Mouse (Mus musculus) heart, embryonic 14.5 days (tissue): ENCODE data around the gene Asgr1. TPM values are rescaled to one million over a fixed set of nuclear protein-coding genes. Genes with fewer than 3 reads are reported as not detected.

Experiments used
- ATAC-seq: fragments of 200-750 bp; cut with Nextera tagmentation; 2 replicates; pipeline ENCODE4 v1.8.0; 2017; ENCODE audit warnings: low read depth, moderate TSS enrichment; ENCODE audit not compliant: insufficient number of reproducible peaks, insufficient read depth, low FRiP score
- H3K27ac ChIP-seq, 2 experiments: fragments of 200-500 bp in 1 of 2; fragments of 300-500 bp in 1 of 2; sonication (generic) in 1 of 2; replicated peaks in 1 of 2; 2 replicates each; pipeline ENCODE4 v1.5.1; 2012 to 2014; ENCODE audit warnings: low read depth in 2 of 2, low read length in 2 of 2, control low read depth in 1 of 2, mild to moderate bottlenecking in 1 of 2, mixed read lengths in 1 of 2; ENCODE audit not compliant: control insufficient read depth in 1 of 2, insufficient read depth in 1 of 2
- H3K27me3 ChIP-seq: fragments of 300-500 bp; sonication (generic); 2 replicates; pipeline ENCODE4 v1.6.1; 2014; ENCODE audit warnings: mild to moderate bottlenecking, low read length, control low read depth; ENCODE audit not compliant: control insufficient read depth, insufficient read depth
- H3K36me3 ChIP-seq: fragments of 300-500 bp; sonication (generic); 2 replicates; pipeline ENCODE4 v1.6.1; 2014; ENCODE audit warnings: mild to moderate bottlenecking, control low read depth, low read length, mixed read lengths; ENCODE audit not compliant: control insufficient read depth, insufficient read depth
- H3K4me1 ChIP-seq, 2 experiments: fragments of 200-500 bp in 1 of 2; fragments of 300-500 bp in 1 of 2; sonication (generic) in 1 of 2; 2 replicates each; pipeline ENCODE4 v1.6.1; 2012 to 2014; ENCODE audit warnings: low read length in 2 of 2, control low read depth in 1 of 2, mixed read lengths in 1 of 2; ENCODE audit not compliant: control insufficient read depth in 2 of 2, insufficient read depth in 2 of 2
- H3K4me2 ChIP-seq: fragments of 300-500 bp; sonication (generic); 2 replicates; pipeline ENCODE4 v1.6.1; 2014; ENCODE audit warnings: mild to moderate bottlenecking, low read length
- H3K4me3 ChIP-seq, 2 experiments: fragments of 200-500 bp in 1 of 2; fragments of 300-500 bp in 1 of 2; sonication (generic) in 1 of 2; 2 replicates each; pipeline ENCODE4 v1.5.1; 2012 to 2014; ENCODE audit warnings: low read length in 2 of 2, mild to moderate bottlenecking in 2 of 2, control low read depth in 1 of 2, low read depth in 1 of 2, moderate library complexity in 1 of 2; ENCODE audit not compliant: control insufficient read depth in 1 of 2, insufficient read depth in 1 of 2
- H3K9ac ChIP-seq: fragments of 300-500 bp; sonication (generic); 2 replicates; pipeline ENCODE4 v1.6.1; 2014; ENCODE audit warnings: mild to moderate bottlenecking, low read length
- H3K9me3 ChIP-seq: fragments of 300-500 bp; sonication (generic); 2 replicates; pipeline ENCODE4 v1.6.1; 2016; ENCODE audit warnings: low read length, control low read depth; ENCODE audit not compliant: control insufficient read depth
- WGBS: fragments of 180-500 bp; shearing (Covaris S2); extraction: QIAGEN DNeasy Blood & Tissue Kit; methylation state at CpG from one replicate; pipeline ENCODE4 v1.1.7; 2014; 5-methylcytosine and 5-hydroxymethylcytosine counted together
- polyA plus RNA-seq: library from polyadenylated mRNA; unstranded; fragments of >200 nt; fragmentation: Nextera tagmentation; extraction: Ambion mirVana; gene quantifications from 2 replicates; pipeline ENCODE4 v1.2.1, GENCODE M21; 2014

The Asgr1 gene
- polyA plus RNA-seq, 1 experiment from 2014 or later: not detected

GRCm38 (mm10) chr11:70039631-70040030 is 14.3 kb upstream of the Asgr1 start:
- Histone ChIP-seq H3K27ac (no peak overlapping the region), H3K27me3 (no peaks in the 10 kb centered on the region), H3K36me3 (peaks cover 39% of the 10 kb centered on the region), H3K9ac (no peak overlapping the region), H3K4me2 (no peak overlapping the region), H3K4me3 (no peak overlapping the region), H3K9me3 (no peaks in the 10 kb centered on the region), H3K4me1 (no peaks in the 10 kb centered on the region)
- WGBS: 91% methylated on average over 10 of the region's 10 CpGs
- ATAC-seq: no peak

GRCm38 (mm10) chr11:70040184-70040583 is 13.7 kb upstream of the Asgr1 start:
- no peaks in the 10 kb centered on the region for H3K9me3 ChIP-seq
- H3K27me3 ChIP-seq: no peaks in the 10 kb centered on the region
- no peak overlapping the region for H3K9ac ChIP-seq
- ATAC-seq: no peak
- WGBS: 83% methylated on average over 7 of the region's 7 CpGs
- H3K27ac ChIP-seq: no peak overlapping the region
- peaks cover 44% of the 10 kb centered on the region for H3K36me3 ChIP-seq
- H3K4me1 ChIP-seq: no peaks in the 10 kb centered on the region
- H3K4me2 ChIP-seq: no peak overlapping the region
- no peak overlapping the region for H3K4me3 ChIP-seq

- no peak for ATAC-seq
- no peaks in the 10 kb centered on the region for H3K27me3 ChIP-seq
- no peak overlapping the region for H3K27ac ChIP-seq
- no peak overlapping the region for H3K4me3 ChIP-seq
- no peak overlapping the region for H3K4me2 ChIP-seq
- H3K4me1 ChIP-seq: no peaks in the 10 kb centered on the region
- H3K36me3 ChIP-seq: peaks cover 44% of the 10 kb centered on the region
- WGBS: 83% methylated on average over 23 of the region's 23 CpGs
- H3K9me3 ChIP-seq: no peaks in the 10 kb centered on the region
- H3K9ac ChIP-seq: no peak overlapping the region
Observed at GRCm38 (mm10) chr11:70042309-70043085, 11.4 kb upstream of the Asgr1 start.

- no peaks in the 10 kb centered on the region for H3K4me1 ChIP-seq
- ATAC-seq: no peak
- H3K4me3 ChIP-seq: no peak overlapping the region
- 71% methylated on average over 7 of the region's 7 CpGs for WGBS
- H3K36me3 ChIP-seq: peaks cover 39% of the 10 kb centered on the region
- no peak overlapping the region for H3K4me2 ChIP-seq
- no peaks in the 10 kb centered on the region for H3K9me3 ChIP-seq
- H3K9ac ChIP-seq: no peak overlapping the region
- no peak overlapping the region for H3K27ac ChIP-seq
- no peaks in the 10 kb centered on the region for H3K27me3 ChIP-seq
Observed at GRCm38 (mm10) chr11:70043665-70044064, 10.2 kb upstream of the Asgr1 start.

- 53% methylated on average over 9 of the region's 9 CpGs for WGBS
- Histone ChIP-seq H3K4me1 (no peaks in the 10 kb centered on the region), H3K9me3 (no peaks in the 10 kb centered on the region), H3K4me3 (no peak overlapping the region), H3K36me3 (peaks cover 31% of the 10 kb centered on the region), H3K27me3 (0 out of 2 replicates have a peak, but pooled peaks cover 4% of the 10 kb centered on the region), H3K4me2 (no peak overlapping the region), H3K27ac (no peak overlapping the region), H3K9ac (no peak overlapping the region)
- ATAC-seq: no peak; the same call in 1 of the 2 replicates
Observed at GRCm38 (mm10) chr11:70045435-70045834, 8.4 kb upstream of the Asgr1 start.

- H3K4me3 ChIP-seq: no peak overlapping the region
- H3K4me2 ChIP-seq: no peak overlapping the region
- no peaks in the 10 kb centered on the region for H3K4me1 ChIP-seq
- H3K9me3 ChIP-seq: no peaks in the 10 kb centered on the region
- ATAC-seq: no peak
- no peak overlapping the region for H3K9ac ChIP-seq
- 0 out of 2 replicates have a peak, but pooled peaks cover 4% of the 10 kb centered on the region for H3K27me3 ChIP-seq
- WGBS: 78% methylated on average over 6 of the region's 6 CpGs
- no peak overlapping the region for H3K27ac ChIP-seq
- H3K36me3 ChIP-seq: 0 out of 2 replicates have a peak, but pooled peaks cover 7% of the 10 kb centered on the region
Observed at GRCm38 (mm10) chr11:70049366-70049765, 4.5 kb upstream of the Asgr1 start.

DNA sequence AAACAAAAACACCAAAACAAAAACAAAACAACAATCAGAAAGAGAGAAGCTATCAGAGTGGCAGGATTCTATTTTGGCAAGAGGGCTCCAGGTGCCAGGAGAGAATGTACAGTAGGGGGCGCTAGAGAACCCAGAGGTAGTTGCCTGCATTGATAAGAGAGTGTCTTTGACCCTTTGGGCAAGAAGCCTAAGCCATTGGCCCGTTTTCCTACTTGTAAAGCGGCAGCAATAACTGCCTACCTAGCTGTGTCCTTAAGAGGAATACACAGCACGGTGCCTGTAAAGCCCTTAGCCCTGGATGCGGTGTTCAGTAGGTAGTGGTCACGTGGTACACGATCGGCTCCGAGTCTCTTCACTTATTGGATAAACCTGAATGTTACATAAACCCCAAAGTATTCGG is 4.1 kb upstream of the Asgr1 start:
- 49% methylated on average over 10 of the region's 10 CpGs for WGBS
- no peak for ATAC-seq
- no peak overlapping the region for H3K4me3 ChIP-seq
- H3K4me1 ChIP-seq: no peaks in the 10 kb centered on the region
- no peaks in the 10 kb centered on the region for H3K9me3 ChIP-seq
- H3K27me3 ChIP-seq: peaks cover 7% of the 10 kb centered on the region; the same call in 1 of the 2 replicates
- H3K9ac ChIP-seq: no peak overlapping the region
- H3K36me3 ChIP-seq: 0 out of 2 replicates have a peak, but pooled peaks cover 3% of the 10 kb centered on the region
- H3K4me2 ChIP-seq: no peak overlapping the region
- no peak overlapping the region for H3K27ac ChIP-seq
